Mouse (Mus musculus) forebrain, embryonic 12.5 days (tissue): ENCODE data around the gene Olfml2a. TPM values are rescaled to one million over a fixed set of nuclear protein-coding genes. Genes with fewer than 3 reads are reported as not detected.

Experiments used
- ATAC-seq: fragments of 200-750 bp; cut with Nextera tagmentation; 2 replicates; pipeline ENCODE4 v1.8.0; 2017; ENCODE audit warnings: moderate TSS enrichment; ENCODE audit not compliant: low FRiP score
- H3K27ac ChIP-seq: fragments of 300-500 bp; sonication (generic); 2 replicates; pipeline ENCODE4 v1.5.1; 2016; ENCODE audit warnings: mild to moderate bottlenecking
- H3K27me3 ChIP-seq: fragments of 300-500 bp; sonication (generic); 2 replicates; pipeline ENCODE4 v1.6.1; 2016; ENCODE audit warnings: mild to moderate bottlenecking
- H3K36me3 ChIP-seq: fragments of 300-500 bp; sonication (generic); replicated peaks from 2 replicates; pipeline ENCODE4 v1.6.1; 2016; ENCODE audit warnings: mild to moderate bottlenecking
- H3K4me1 ChIP-seq: fragments of 300-500 bp; sonication (generic); 2 replicates; pipeline ENCODE4 v1.6.1; 2016
- H3K4me2 ChIP-seq: fragments of 300-500 bp; sonication (generic); 2 replicates; pipeline ENCODE4 v1.6.1; 2016; ENCODE audit warnings: mild to moderate bottlenecking, moderate library complexity
- H3K4me3 ChIP-seq: fragments of 300-500 bp; sonication (generic); replicated peaks from 2 replicates; pipeline ENCODE4 v1.5.1; 2016; ENCODE audit warnings: mild to moderate bottlenecking
- H3K9ac ChIP-seq: fragments of 300-500 bp; sonication (generic); 2 replicates; pipeline ENCODE4 v1.6.1; 2016; ENCODE audit warnings: mild to moderate bottlenecking
- H3K9me3 ChIP-seq: fragments of 300-500 bp; sonication (generic); 2 replicates; pipeline ENCODE4 v1.6.1; 2016
- WGBS: fragments of 180-500 bp; shearing (Covaris S2); methylation state at CpG from one replicate; pipeline ENCODE4 v1.1.7; 2016; 5-methylcytosine and 5-hydroxymethylcytosine counted together
- polyA plus RNA-seq: library from polyadenylated mRNA; unstranded; fragments of >200 nt; fragmentation: Nextera tagmentation; extraction: Ambion mirVana; gene quantifications from 2 replicates; pipeline ENCODE4 v1.2.1, GENCODE M21; 2016

The Olfml2a gene
- polyA plus RNA-seq, 1 experiment from 2014 or later: 2.1 TPM

DNA sequence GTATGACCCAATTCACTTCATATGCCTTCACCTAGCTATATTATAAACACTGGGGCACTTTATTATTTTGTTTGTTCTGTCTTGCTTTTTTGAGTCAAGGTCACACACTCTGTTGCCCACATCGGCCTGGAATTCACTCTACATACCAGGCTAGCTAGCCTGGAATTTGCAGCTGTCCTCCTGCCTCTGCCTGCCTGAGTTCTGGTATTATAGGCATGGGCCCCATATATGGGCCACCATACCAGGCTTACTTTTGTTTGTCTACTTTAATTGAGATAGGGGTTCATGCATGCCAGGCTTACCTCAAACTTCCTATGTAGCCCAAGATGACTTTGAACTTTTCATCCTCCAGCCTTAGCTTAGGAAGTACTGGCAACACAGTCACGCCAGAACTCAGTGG lies 10.1 kb downstream of the Olfml2a start:
- 86% methylated on average over 2 of the region's 2 CpGs for WGBS
- no peak overlapping the region for H3K4me2 ChIP-seq
- H3K27ac ChIP-seq: no peak overlapping the region
- no peak overlapping the region for H3K9ac ChIP-seq
- no peaks in the 10 kb centered on the region for H3K9me3 ChIP-seq
- H3K4me3 ChIP-seq: no peak overlapping the region
- no peaks in the 10 kb centered on the region for H3K36me3 ChIP-seq
- no peaks in the 10 kb centered on the region for H3K27me3 ChIP-seq
- ATAC-seq: no peak
- no peaks in the 10 kb centered on the region for H3K4me1 ChIP-seq

- H3K4me1 ChIP-seq: no peaks in the 10 kb centered on the region
- H3K36me3 ChIP-seq: no peaks in the 10 kb centered on the region
- H3K9me3 ChIP-seq: no peaks in the 10 kb centered on the region
- ATAC-seq: no peak
- H3K4me3 ChIP-seq: no peak overlapping the region
- 88% methylated on average over 5 of the region's 5 CpGs for WGBS
- no peak overlapping the region for H3K27ac ChIP-seq
- H3K9ac ChIP-seq: no peak overlapping the region
- no peak overlapping the region for H3K4me2 ChIP-seq
- no peaks in the 10 kb centered on the region for H3K27me3 ChIP-seq
These were observed 11.4 kb downstream of the Olfml2a start for GRCm38 (mm10) chr2:38943161-38943560.

DNA sequence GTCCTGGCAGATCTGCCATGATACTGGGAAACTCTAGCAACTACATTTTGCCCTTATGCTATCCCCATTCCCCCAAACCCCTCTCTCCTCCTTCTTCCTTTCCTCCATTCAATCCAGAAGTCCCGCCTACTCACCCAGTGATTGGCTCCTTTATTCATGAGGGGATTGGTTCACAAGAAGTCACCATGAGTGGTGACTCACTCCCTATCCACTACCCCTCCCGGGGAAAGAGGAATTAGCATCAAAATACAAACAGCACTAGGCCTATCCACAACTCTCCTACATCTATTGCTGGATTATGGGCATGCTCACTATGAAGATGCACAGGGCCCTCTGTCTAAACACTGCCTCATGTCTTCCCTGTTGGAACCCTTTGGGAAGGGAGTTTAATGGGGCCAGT lies 12.2 kb downstream of the Olfml2a start:
- WGBS: 47% methylated on average over 2 of the region's 2 CpGs
- no peak for ATAC-seq
- Histone ChIP-seq H3K27ac (no peak overlapping the region), H3K36me3 (no peaks in the 10 kb centered on the region), H3K9me3 (no peaks in the 10 kb centered on the region), H3K9ac (no peak overlapping the region), H3K4me1 (no peaks in the 10 kb centered on the region), H3K4me2 (no peak overlapping the region), H3K27me3 (no peaks in the 10 kb centered on the region), H3K4me3 (no peak overlapping the region)

DNA sequence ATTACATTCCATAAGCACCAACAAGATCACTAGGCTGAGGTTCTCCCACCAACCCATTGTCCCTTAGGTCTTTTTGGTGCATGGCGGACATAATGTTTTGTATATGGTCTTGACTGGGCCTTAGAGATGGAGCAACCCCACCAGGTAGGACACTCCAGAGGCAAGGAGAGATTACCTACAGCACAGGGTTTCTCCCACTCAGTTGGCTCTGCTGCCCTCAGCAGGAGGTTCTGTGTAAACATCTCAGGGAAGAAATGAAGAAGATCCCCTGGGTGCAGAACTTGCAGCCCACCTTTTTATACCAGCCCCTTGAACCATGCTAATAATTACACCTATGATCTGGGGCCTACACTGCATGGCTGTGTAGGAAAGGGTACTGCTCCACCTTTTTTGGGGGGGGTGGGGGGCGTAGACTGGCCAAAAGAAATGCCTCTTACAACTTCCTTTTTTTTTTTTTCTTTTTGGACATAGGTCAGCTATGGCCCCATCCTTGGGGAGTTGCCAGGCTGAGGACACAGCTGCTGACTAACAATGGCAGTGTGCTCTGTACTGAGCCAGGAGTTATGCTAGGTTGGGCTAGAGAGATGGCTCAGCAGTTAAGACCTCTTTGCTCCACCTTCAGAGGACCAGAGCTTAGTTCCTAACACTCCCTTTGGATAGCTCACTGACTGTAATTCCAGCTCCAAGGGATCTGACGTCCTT lies 12.8 kb downstream of the Olfml2a start:
- H3K27me3 ChIP-seq: no peaks in the 10 kb centered on the region
- H3K4me3 ChIP-seq: no peak overlapping the region
- 71% methylated on average over 3 of the region's 3 CpGs for WGBS
- H3K4me1 ChIP-seq: no peaks in the 10 kb centered on the region
- H3K9ac ChIP-seq: no peak overlapping the region
- no peaks in the 10 kb centered on the region for H3K9me3 ChIP-seq
- no peak for ATAC-seq
- no peak overlapping the region for H3K27ac ChIP-seq
- H3K36me3 ChIP-seq: no peaks in the 10 kb centered on the region
- no peak overlapping the region for H3K4me2 ChIP-seq

- Histone ChIP-seq H3K4me1 (no peaks in the 10 kb centered on the region), H3K36me3 (no peaks in the 10 kb centered on the region), H3K27ac (no peak overlapping the region), H3K9me3 (no peaks in the 10 kb centered on the region), H3K4me2 (no peak overlapping the region), H3K27me3 (no peaks in the 10 kb centered on the region), H3K9ac (no peak overlapping the region), H3K4me3 (no peak overlapping the region)
- ATAC-seq: no peak
- 85% methylated on average over 7 of the region's 7 CpGs for WGBS
These were observed 15.8 kb downstream of the Olfml2a start for GRCm38 (mm10) chr2:38947566-38947965.

DNA sequence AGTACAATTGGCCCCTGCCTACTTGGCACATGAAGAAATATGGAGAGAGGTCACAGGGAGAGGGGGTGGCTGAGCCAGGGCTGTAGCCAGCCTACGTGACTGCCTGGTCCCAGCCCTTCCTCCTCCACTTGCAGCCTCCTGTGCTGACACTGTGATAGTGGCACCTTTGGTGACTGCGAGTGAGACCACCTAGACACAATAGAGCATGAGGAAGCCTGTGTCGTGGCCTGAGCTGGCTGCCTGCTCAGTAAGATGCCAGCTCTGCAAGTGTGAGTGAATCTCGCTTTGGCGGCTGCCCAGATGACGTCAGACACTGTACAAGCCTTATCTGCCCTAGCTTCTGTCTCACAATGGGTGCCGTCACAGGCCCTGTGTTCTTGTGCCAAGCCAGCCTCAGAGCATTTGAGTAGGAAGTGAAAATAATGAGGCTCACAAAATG lies 18.5 kb downstream of the Olfml2a start:
- Histone ChIP-seq H3K9ac (no peak overlapping the region), H3K36me3 (no peaks in the 10 kb centered on the region), H3K27me3 (no peaks in the 10 kb centered on the region), H3K27ac (no peak overlapping the region), H3K4me1 (no peaks in the 10 kb centered on the region), H3K9me3 (no peaks in the 10 kb centered on the region), H3K4me2 (no peak overlapping the region), H3K4me3 (no peak overlapping the region)
- 69% methylated on average over 7 of the region's 7 CpGs for WGBS
- ATAC-seq: peak; percentile 73; the same call in 1 of the 2 replicates

DNA sequence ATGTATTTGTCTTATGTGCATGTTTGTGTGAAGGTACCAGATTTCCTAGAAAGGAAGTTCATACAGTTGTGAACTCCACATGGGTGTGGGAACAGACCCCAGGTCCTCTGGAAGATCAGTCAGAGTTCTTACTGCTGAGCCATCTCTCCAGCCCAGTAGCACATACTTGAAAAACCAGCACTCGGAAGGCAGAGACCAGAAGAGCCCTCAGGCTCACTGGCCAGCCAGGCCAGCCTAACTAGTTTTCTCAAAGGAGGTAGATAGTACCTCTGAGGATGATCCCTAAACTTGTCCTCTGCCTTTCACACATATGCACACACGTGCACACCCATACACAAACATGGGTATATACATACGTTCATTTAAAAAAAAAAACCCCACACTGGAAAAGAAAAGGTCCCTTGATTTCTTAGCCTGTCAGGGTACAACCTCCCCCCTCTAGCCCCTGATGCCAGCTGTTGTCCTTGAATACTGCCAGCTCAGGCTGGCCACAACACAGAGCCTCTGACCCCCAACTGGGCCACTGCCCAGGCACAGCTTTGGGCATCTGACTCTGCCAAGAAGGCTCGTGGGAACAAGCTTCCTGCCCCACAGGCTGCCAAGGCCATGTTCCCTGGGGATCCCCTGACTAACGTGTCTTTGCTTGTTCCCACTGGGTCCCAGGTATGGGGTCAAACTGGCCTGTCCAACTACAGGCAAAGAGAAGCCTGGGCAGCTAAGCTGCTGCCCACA lies 21.5 kb downstream of the Olfml2a start:
- Histone ChIP-seq H3K9ac (no peak overlapping the region), H3K36me3 (no peaks in the 10 kb centered on the region), H3K27ac (no peak overlapping the region)

GRCm38 (mm10) chr2:38956062-38956461 lies 24.3 kb downstream of the Olfml2a start:
- Histone ChIP-seq H3K27me3 (no peaks in the 10 kb centered on the region), H3K4me1 (no peaks in the 10 kb centered on the region), H3K9me3 (no peaks in the 10 kb centered on the region), H3K9ac (no peak overlapping the region), H3K4me2 (no peak overlapping the region), H3K4me3 (no peak overlapping the region), H3K36me3 (no peaks in the 10 kb centered on the region), H3K27ac (no peak overlapping the region)
- no peak for ATAC-seq
- 79% methylated on average over 2 of the region's 2 CpGs for WGBS

More for the DNA sequence above, 21.5 kb downstream of the Olfml2a start:
- no peaks in the 10 kb centered on the region for H3K4me1 ChIP-seq
- no peak for ATAC-seq
- no peak overlapping the region for H3K4me2 ChIP-seq
- 82% methylated on average over 5 of the region's 5 CpGs for WGBS
- no peaks in the 10 kb centered on the region for H3K9me3 ChIP-seq
- H3K4me3 ChIP-seq: no peak overlapping the region
- no peaks in the 10 kb centered on the region for H3K27me3 ChIP-seq

DNA sequence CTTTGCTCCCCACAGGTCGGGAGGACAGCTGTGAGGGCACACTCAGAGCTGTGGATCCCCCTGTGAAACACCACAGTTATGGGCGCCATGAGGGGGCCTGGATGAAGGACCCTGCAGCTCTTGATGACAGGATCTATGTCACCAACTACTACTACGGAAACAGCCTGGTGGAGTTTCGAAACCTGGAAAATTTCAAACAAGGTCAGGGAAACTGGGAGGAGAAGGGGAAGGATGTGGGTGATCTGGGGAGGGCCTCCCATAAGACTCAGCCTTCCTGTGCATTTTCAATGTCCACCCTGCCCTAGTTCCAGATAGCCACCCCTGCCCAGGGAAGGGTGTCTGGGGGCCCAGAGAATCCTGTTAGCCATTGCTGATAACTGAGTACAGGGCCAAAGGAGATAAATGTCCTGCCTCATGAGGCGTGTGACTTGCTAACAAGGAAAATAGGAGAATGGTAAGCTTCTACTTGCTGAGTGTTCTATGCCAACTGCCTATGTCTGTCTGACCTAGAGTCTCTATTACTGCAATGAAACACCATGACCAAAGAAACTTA lies 26.0 kb downstream of the Olfml2a start:
- Histone ChIP-seq H3K4me3 (no peak overlapping the region), H3K27ac (no peak overlapping the region), H3K9me3 (no peaks in the 10 kb centered on the region), H3K9ac (no peak overlapping the region), H3K4me1 (no peaks in the 10 kb centered on the region), H3K27me3 (no peaks in the 10 kb centered on the region), H3K36me3 (no peaks in the 10 kb centered on the region), H3K4me2 (no peak overlapping the region)
- ATAC-seq: no peak
- WGBS: 81% methylated on average over 5 of the region's 5 CpGs

DNA sequence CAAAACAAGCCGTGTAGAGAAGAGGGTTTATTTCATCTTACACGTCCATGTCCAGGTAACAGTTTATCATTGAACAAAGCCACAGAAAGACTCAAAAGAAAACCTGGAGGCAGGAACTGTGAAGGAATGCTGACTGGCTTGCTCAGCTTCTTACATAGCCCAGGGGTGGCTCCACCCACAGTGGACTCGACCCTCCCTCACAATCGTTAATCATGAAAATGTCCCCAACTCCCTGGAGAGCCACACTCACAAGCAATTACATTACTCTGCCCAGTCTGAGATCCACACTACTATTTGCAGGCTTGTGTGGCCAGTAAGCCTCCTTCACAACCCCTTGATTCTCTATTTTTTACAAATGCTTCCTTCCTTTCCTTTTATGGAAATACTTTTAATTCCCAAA lies 32.4 kb downstream of the Olfml2a start:
- Histone ChIP-seq H3K9ac (no peak overlapping the region), H3K4me1 (no peaks in the 10 kb centered on the region), H3K27ac (no peak overlapping the region), H3K36me3 (no peaks in the 10 kb centered on the region), H3K27me3 (no peaks in the 10 kb centered on the region), H3K9me3 (no peaks in the 10 kb centered on the region), H3K4me2 (no peak overlapping the region), H3K4me3 (no peak overlapping the region)
- 57% methylated on average over 4 of the region's 4 CpGs for WGBS
- no peak for ATAC-seq

- Histone ChIP-seq H3K4me2 (no peak overlapping the region), H3K4me3 (no peak overlapping the region), H3K9ac (no peak overlapping the region), H3K9me3 (no peaks in the 10 kb centered on the region), H3K36me3 (no peaks in the 10 kb centered on the region), H3K27ac (no peak overlapping the region), H3K4me1 (no peaks in the 10 kb centered on the region; the same call in 1 of the 2 replicates), H3K27me3 (no peaks in the 10 kb centered on the region)
- no peak for ATAC-seq
- WGBS: 92% methylated on average over 2 of the region's 2 CpGs
These were observed 37.9 kb downstream of the Olfml2a start for GRCm38 (mm10) chr2:38969650-38970049.

DNA sequence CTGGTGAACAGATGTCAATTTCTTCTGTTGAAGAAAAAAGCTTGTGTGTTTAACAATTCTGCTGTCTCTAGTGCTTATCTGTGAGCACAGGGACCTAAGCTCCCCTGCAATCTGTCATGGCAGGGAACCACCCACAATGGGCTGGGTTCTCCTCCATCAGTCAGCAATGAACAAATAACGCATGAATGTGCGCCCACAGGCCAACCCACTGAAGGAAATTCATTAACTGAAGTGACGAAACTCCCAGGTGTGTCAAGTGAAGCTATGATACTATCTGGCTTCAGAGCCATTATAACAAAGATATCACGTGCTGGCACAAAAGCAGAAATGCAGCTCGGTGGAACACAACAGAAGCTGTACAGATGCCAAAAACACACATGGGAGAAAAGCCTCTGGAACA lies 38.3 kb downstream of the Olfml2a start:
- no peaks in the 10 kb centered on the region; the same call in 1 of the 2 replicates for H3K4me1 ChIP-seq
- no peak overlapping the region for H3K9ac ChIP-seq
- H3K36me3 ChIP-seq: no peaks in the 10 kb centered on the region
- H3K27ac ChIP-seq: no peak overlapping the region
- H3K27me3 ChIP-seq: no peaks in the 10 kb centered on the region
- H3K4me3 ChIP-seq: no peak overlapping the region
- no peak overlapping the region for H3K4me2 ChIP-seq
- no peaks in the 10 kb centered on the region for H3K9me3 ChIP-seq
- WGBS: 86% methylated on average over 5 of the region's 5 CpGs
- ATAC-seq: no peak
